Mouse (Mus musculus): ENCODE data around the gene Rbks. TPM values are rescaled to one million over a fixed set of nuclear protein-coding genes. Genes with fewer than 3 reads are reported as not detected.
"Not testable (repeated sequence)": the region's sequence is repeated elsewhere in the genome, so short reads cannot be mapped to it uniquely, and the experiment has no call there.

Rbks gene
- polyA plus RNA-seq, 1 experiment, result 3.1 TPM

DNA sequence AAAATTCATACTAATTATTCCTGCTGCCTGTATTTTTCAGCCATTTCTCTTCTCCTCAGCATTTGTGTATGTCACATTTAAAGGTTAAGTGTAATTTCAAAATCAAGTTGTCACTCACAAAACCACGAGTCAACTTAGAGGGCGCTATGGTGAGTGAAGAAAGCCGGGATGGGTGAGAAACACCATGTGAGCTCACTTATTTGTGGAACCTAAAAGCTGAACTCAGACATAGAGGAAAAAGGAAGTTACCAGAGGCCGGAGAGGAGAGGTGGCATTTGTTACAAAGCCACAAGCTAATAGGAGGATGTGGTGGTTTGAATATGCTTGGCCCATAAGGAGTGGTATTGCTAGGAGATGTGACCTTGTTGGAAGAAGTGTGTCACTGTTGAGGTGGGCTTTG lies 17.2 kb downstream of the Rbks start:
- DNase-seq (ENCODE audit: extremely low spot score in 1 of 2, low spot score in 1 of 2), result no peak

DNA sequence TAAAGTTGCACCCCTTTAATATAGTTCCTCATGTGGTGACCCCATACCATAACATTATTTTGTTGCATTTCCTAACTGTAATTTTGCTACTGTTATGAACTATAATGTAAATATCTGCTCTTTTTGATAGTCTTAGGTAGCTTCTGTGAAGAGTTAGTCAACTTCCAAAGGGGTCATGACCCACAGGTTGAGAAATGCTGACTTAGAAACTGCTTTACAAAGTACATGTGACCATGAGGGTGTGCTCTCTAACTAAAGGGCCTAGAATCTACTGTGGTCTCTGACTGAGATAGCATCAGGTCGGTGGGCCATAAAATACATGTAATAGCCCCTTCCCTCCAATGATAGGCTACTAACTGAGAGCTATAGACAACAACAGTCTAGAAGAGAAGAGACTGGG lies 19.4 kb downstream of the Rbks start:
- DNase-seq (ENCODE audit: extremely low spot score in 1 of 2, low spot score in 1 of 2), result no peak

DNA sequence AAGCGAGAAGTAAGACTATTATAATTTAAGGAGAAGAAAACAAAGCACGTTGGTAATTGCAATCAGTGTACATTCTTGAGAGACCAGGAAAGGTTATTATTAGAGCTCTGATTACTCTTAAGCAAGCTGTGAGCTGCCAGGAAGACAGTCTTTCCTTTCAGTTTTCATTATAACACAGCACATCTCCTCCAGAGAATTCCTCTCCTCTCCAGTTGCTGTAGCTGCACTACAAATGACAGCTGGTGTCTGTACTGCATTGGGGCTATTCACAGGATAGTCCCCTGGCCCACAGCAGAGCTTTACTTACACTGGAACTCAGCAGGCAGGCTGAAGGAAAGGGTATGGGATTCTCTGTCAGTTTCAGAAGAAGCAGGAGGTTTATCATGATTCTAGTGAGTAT lies 24.0 kb downstream of the Rbks start:
- DNase-seq (ENCODE audit: extremely low spot score in 1 of 2, low spot score in 1 of 2), result no peak

DNA sequence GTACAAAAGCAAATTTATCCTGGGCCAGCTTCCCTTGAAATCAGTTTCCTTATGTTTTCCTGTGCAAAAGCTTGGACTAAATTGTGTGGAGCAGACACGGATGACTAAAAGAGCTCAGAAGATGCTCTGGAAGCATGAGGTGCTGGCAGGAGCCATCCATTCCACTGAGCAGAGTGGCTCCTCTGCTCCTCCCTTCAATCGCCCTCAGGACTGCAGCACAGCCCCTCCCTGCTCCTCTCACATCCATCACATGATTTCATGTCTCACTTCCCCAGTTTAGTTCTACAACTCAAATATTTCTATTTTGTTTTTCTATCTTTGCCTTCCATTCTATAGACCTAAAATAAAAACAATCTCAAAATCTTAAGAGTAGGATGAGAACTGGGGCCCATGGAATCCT lies 26.3 kb downstream of the Rbks start:
- DNase-seq (ENCODE audit: extremely low spot score in 1 of 2, low spot score in 1 of 2), result no peak

DNA sequence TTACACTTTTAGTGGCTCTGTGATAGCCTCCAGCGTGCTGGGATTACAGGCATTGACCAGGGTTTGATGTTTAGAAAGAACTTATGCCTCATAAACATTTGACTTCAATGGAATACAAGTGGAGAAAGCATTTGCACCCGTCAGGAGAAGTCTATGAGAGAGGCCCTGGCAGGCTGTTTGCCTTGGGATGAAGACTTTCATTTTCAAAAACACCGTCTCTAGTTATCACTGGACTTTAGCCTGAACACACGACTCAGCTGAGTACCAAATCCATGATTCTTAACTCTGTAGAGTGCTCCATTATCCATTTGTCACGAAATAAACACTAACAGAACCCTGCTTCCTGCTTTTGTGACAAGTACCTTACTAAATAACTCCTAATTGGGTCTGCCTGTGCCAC lies 27.4 kb downstream of the Rbks start:
- no peak for DNase-seq (ENCODE audit: extremely low spot score in 1 of 2, low spot score in 1 of 2)

DNA sequence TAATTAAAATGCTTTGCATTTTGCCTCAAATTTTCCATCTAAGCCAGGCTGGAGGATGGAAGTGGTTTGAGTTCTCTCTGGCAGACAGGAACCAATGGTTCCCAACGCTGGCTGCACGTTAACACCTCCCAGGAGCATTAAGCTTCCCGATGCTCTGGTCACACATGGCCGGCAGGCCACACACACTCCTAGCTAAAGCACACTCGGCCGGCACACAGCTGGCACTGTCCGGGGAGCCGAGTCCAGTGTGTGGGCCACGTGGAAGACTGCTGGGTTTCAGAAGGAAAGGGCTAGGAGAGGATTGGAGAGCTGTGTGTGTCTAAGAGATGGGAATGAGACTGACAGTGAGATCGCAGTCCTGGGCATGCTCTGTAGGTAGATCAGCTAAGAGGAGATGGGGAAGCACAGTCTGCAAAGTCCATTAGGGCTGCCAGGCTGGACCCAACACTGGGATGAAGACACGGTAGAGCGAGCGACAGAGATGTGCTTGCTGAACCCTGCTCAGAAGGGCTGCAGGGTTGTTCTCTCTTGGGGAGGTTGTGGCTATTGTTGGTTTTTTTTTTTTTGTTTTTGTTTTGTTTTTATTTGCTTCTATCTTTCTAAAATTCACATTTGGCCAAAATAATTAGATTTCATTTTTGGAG lies 29.0 kb downstream of the Rbks start:
- no peak for DNase-seq (ENCODE audit: extremely low spot score in 1 of 2, low spot score in 1 of 2)

DNA sequence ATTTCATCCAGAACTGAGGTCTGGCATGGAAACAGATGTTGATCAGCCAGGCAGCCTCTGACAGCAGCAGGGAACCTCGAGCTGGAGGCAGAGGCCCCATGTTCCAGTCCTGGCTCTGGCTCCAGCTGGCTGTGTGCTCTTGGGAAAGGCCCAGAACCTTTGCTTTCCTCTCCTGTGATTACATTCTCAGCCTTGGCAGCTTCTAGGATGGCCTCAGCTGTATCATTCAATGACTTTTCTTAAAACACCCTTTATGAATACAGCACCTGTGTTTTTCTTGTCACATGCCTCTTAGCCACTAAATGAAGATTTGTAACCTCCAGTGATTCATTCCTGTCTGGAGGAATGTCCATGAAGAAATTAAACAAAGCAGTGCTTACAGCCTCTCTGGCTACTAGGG lies 31.3 kb downstream of the Rbks start:
- no peak for DNase-seq (ENCODE audit: extremely low spot score in 1 of 2, low spot score in 1 of 2)

DNA sequence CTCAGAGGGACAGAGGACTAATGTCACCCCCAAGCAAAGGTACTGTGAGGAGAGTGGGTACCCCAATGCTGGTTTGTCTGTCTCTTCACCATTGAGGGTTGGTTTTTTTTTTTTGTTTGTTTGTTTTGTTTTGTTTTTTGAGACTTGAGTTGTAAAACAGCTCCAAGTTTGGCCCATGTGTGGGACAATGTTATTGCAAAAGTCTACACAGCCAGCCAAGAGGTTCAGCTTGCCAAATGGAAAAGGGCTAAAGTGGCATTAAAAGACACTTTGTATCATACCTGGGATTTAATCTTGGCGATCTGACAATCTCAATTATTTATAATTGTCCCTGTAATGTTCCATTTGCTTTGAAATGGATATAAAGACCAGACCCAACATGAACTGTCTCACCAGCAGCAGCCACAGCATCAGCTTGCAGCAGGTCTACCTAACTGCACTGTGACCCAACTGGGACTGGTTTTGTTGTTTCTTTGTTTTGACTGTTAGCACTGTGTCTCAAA lies 41.7 kb downstream of the Rbks start:
- DNase-seq (ENCODE audit: extremely low spot score in 1 of 2, low spot score in 1 of 2), result no peak

DNA sequence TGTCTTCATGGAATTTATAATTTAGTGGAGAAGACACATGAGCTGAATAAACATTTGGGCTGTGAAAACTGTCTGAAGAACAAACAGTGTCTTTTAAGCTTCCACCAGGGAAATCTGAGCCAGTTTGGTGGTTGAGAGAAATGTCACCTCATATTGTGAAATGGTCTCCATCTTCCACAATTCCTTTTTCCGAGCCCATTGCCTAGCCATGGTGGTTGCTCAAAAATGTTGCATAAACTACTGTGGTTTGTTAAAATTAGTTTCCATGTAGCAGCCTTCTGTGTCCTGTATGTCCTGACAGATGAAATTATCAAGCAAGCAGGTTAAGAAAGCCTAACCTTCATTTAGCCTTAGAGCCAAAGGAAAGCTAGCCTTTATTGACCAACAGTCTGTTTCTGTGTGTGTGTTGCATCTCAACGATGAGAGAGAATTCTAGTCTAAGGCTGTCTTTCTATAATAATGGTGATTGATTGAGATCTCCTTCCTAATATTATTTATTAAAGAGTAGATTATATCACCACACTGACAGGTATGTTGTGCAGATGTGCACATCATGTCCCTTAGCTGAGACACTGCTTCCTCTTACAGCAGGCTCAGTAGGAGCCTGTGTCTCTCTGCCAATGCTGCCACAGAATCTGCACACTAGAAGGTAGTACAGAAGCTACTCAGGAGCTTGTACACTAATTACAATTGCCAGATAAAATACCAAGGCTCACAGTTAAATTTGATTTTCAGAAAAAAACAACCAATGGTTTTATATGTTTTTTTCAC lies 46.7 kb downstream of the Rbks start:
- no peak for DNase-seq (ENCODE audit: extremely low spot score in 1 of 2, low spot score in 1 of 2)

DNA sequence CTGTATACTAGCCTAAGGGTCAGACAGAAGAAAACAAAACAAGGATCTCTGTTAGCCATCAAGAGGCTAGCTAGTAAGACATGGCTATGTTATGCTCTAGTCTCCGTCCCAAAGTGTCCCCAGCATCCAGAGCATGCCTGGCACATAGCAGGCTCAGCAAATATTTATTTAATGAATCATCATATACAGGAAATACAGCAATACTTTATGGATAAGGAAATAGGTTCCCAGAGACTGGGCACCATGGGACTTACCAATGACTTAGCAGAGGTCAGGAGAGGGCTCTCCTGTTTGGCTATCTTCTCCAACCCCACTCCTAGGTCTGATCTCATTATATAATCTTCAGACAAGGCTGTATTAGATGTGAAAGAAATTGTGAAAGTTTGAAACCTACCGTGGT lies 50.1 kb downstream of the Rbks start:
- no peak for DNase-seq (ENCODE audit: extremely low spot score in 1 of 2, low spot score in 1 of 2)

DNA sequence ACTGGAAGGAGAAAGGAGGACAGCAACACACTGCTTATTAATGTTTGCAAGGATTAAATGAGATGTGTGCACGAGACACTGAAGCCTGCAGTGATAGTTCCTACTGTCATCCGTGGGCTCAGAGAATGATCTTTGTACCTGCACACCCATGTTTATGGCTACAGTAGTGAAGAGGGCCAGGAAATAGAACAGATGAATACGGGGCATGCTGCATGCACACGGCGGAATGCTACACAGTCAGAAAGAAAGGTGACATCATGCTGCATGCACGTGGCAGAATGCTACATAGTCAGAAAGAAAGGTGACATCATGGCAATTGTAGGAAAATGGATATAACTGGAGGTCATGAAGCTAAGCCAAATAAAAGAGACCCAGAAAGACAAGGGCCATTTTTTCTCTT lies 50.9 kb downstream of the Rbks start:
- DNase-seq (ENCODE audit: extremely low spot score in 1 of 2, low spot score in 1 of 2), result no peak

DNA sequence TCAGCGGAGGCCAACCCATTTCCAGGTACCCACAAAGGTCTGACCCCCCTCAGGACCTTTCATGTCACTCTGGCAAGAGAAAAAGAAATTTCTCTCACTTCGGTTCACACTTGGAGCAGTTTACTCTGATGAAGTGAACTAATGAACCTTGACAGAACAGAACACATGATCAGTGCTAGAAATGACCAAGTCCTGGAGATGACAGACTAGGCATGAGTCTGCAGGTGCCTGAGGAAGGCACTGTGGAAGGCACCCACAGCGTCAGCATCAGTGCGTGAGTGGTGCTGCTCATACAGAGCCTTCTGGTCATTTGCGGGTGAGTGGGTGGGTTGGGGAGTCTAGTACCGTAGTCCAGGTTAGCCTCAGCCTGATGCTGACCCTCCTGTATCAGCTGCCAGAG lies 51.6 kb downstream of the Rbks start:
- no peak for DNase-seq (ENCODE audit: extremely low spot score in 1 of 2, low spot score in 1 of 2)

DNA sequence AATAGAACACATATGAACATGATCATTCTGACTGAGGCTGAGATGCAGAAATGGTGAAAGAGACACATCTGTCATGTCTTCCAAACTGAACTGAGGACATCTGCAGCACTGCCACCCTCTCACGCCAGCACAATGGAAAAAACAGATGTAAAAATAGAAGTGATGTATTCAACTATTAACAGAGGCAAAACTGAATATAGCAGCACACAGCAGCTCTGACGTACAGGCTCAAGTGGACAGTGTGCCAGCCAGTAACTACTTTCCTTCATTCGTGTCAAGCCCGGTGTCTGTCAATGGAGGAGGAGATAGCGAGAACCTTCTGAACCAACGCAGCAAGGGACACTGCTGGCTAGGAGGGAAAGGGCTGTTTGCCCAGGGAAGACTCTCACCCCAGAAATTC lies 52.6 kb downstream of the Rbks start:
- peak in 1 of 2 experiments; percentile 3 for DNase-seq (ENCODE audit: extremely low spot score in 1 of 2, low spot score in 1 of 2)

DNA sequence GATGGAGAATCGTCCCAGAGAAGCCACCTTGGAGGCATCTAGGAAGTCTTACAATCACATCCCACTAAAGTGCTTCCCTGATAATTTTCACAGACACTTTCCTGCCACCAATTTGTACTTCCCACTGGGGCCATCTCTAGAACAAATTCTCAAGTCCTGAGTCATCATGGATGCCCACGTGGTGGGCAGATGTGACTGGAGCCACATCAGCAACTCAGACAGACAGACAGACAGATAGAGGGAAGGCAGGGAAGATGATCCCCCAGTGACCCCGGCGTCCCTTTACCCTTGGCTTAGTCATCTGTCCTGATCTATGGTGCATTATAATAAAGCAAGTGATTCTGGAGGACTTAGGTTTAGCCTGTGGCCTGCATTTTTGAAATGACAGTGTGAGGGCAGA lies 53.2 kb downstream of the Rbks start:
- no peak for DNase-seq (ENCODE audit: extremely low spot score in 1 of 2, low spot score in 1 of 2)

DNA sequence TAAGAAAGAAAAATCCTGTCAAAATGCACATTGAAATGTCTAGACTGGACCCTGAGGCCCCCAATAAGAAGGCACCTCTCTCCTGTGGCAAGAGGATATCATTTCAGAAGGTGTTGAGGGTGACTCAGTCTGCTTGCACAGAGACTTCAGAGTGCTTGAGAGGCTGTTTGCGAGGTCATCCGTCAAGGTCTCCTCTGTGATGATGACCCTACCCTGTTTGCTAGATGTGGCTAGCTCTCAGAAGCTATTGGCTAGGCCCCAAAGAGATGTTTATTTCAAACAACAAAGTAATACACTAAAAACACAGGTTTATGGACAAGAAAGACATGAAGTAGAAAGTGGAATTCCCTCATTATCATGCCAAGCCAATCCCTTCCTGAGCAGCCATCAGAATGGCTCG lies 55.1 kb downstream of the Rbks start:
- DNase-seq (ENCODE audit: extremely low spot score in 1 of 2, low spot score in 1 of 2), result no peak

DNA sequence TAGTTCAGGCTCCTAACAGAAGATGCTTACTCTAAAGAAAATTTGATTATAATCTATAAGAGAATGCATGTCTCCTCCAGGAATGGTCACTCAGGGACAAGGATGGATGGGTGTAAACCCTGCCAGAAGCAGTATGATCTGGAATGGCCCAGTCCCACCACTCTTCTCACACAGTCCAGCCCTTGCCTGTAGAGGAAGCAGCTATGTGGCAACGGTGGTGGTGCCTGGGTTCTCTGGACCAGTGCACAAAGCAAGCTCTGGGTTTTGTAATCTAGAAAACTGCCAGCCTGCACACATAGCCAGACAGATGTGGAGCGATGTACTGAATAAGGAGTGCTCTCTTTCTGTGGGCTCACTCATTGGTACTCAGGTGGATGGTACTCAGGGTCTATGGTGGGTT lies 56.9 kb downstream of the Rbks start:
- DNase-seq (ENCODE audit: extremely low spot score in 1 of 2, low spot score in 1 of 2), result no peak

DNA sequence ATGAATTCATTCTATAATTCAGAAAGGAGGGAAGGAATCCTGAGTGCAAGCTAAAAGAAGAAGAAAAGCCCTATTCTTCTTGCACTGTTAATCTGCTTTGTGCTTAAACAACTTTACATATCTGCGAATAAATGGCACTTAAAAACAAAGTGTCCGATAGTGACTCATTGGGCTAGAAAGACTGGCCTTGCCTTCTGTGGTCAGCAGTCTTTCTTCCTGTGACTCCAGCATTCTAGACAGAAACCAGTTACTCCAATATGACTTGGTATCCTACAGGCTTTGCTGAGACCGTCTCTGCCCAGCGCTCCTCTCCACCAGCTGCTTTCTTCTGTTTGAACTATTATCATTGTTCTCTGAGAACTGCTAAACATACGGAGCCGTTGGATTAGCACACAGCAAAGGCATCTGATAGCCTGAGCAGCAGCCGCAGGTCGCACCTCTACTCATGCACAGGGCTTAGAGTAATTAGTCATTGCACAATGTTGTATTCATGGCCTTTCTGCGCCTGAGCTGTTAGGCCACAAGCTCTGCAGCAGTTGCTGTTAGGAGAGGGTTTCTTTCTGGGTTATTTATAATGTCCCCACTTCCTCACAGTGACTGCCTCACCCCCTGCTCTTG lies 60.7 kb downstream of the Rbks start:
- no peak for DNase-seq (ENCODE audit: extremely low spot score in 1 of 2, low spot score in 1 of 2)

DNA sequence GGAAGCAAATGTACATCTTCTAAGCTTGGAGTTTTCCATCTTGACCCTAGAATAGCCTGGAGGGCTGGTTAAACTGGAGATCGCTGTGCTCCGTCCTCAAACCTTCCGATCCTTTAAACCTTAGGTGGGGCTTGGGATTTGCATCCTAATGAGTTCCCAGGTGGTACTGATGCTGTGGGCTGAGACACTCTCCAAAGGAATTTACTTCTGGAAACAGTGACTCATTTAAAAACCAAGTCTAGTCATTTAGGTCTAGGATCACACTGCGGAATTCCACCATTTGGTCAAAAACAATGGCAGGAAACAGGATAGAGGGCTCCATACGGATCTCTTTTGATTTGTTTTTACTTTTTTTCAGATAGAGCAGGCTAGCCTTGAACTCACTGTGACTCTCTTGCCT lies 62.7 kb downstream of the Rbks start:
- DNase-seq (ENCODE audit: extremely low spot score in 1 of 2, low spot score in 1 of 2), result no peak

DNA sequence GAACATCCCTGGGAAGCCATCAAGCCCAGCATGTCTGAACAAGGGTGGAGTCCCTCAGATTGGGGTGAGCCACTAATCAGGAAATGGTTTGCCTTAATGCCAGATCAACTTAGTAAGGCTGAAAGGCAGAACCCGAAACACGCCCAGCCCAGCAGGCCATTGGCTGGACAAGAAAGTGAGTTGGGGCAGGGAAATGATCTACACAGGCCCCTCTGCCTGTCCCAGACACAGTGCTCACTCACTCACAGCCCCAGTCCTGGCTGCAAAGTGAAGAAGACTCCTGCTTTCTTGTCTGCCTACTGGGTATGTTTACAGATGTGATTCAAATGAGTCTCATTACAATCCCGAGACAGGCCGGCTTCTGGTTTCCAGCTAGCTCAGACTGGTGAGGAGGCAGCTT lies 63.3 kb downstream of the Rbks start:
- no peak for DNase-seq (ENCODE audit: extremely low spot score in 1 of 2, low spot score in 1 of 2)

DNA sequence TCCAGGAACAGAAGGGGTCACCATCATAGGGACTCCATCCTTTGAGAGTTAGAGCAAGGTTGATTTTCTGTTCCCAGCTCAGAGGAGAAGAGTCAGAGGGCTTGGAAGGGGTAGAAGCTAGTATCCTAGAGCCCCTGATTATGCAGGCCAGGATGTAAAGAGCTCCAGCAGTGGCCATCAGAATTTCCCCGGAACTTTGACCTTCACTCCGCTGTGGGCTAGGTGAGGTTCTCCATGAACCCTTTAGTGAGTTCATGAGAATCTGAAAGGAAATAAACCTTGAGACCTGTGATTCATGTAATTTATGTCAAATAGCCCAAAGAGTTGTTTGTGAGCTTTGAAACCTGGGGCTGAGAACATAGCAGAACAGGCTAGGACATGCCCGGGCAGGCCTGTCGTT lies 66.3 kb downstream of the Rbks start:
- not testable (repeated sequence) for DNase-seq (ENCODE audit: extremely low spot score in 1 of 2, low spot score in 1 of 2)

DNA sequence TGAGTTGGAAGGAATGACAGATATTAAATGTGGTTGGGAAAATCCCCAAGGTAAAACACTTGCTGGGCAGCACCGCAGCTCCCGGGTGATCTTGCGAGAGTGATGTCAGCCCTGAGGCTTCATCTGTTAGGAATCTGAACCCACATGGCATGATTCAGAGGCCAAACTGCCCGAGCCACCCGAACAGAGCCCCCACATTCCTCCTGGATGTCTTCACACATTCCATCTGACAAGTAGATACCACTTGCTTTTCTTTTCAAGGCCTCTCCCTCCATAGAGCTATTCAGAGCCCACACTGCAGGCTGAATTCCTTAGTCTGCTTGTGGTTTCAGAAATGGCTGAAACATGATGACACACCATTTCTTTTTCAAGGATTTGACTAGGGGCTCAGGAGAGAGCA lies 67.4 kb downstream of the Rbks start:
- no peak for DNase-seq (ENCODE audit: extremely low spot score in 1 of 2, low spot score in 1 of 2)

DNA sequence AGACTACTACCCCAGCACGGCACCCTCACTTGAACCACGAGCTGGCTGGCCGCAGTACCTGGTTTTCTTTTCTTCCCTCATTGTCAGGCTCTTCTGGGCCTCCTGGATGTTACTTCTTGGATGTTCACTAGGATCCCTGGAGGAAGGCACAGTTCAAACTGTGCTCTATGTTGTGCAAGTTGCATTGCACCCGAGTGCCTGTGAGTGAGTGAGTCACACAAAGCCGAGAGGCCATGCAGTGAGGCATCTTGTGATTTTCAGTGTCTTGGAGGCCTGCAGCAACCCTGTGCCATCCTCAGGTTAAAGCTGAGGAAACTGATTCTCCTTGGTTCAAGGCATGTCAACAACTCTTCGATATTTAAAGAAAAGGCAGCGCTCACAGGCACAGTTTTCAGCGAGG lies 68.9 kb downstream of the Rbks start:
- DNase-seq (ENCODE audit: extremely low spot score in 1 of 2, low spot score in 1 of 2), result no peak
